28 mouse cellular contexts compared by ENCODE assay signal in genomic region chr17:43174860-43175259, GRCm38 (mm10).
DNase-seq lines count a peak whose midpoint lies in the region; ATAC-seq lines count a peak whose summit lies in the region.
"Had no signal": no experiment of that assay in that cellular context is flagged by ENCODE, and none has a peak within 500 bp of the region (broad histone marks: within the 10 kb centered on the region; RNA-seq: fewer than 3 reads in every experiment).

No protein-coding gene starts in this region.

- no peak overlapping the region for H3K9ac ChIP-seq in intestine, embryonic 16.5 days (ENCODE audit: low read depth, low read length)
- H3K9ac ChIP-seq in stomach, embryonic 16.5 days (ENCODE audit: low read length): no peak overlapping the region
- H3K9ac ChIP-seq: embryonic facial prominence, embryonic 13.5 days; embryonic facial prominence, embryonic 15.5 days; forebrain, embryonic 12.5 days had no signal

- H3K4me1 ChIP-seq in intestine, embryonic 16.5 days (ENCODE audit: control insufficient read depth, insufficient read depth, low read length): peaks cover 5% of the 10 kb centered on the region; the same call in 1 of the 2 replicates
- no peaks in the 10 kb centered on the region for H3K4me1 ChIP-seq in stomach, embryonic 16.5 days (ENCODE audit: control insufficient read depth, insufficient read depth, low read length)
- H3K4me1 ChIP-seq: embryonic facial prominence, embryonic 15.5 days; forebrain, embryonic 12.5 days had no signal

- no peak overlapping the region for H3K4me2 ChIP-seq in intestine, embryonic 16.5 days (ENCODE audit: low read depth, low read length)
- no peak overlapping the region for H3K4me2 ChIP-seq in stomach, embryonic 16.5 days (ENCODE audit: low read depth, low read length)
- H3K4me2 ChIP-seq: embryonic facial prominence, embryonic 13.5 days; embryonic facial prominence, embryonic 15.5 days; forebrain, embryonic 12.5 days had no signal

- ATAC-seq in intestine, embryonic 16.5 days: peak; percentile 55; the same call in 1 of the 2 replicates
- ATAC-seq in stomach, embryonic 16.5 days (ENCODE audit: insufficient read depth, low FRiP score): 0 out of 2 replicates have a peak, but pooled peaks have one; percentile 39
- no peak for ATAC-seq in monocyte, adult 5-6 weeks (replicated peaks; ENCODE audit: insufficient number of reproducible peaks, low FRiP score, low TSS enrichment, poor library complexity, severe bottlenecking)
- ATAC-seq: activated CD4-positive, CD25-positive, alpha-beta regulatory T cell, adult 4 months; CD4-positive, CD25-positive, alpha-beta regulatory T cell, adult 4 months; forebrain, embryonic 14.5 days; forebrain, embryonic 16.5 days; Patski had no signal

- DNase-seq in heart, adult 11 months: peak; percentile 35
- no peak for DNase-seq in heart, postnatal 36 days
- no peak for DNase-seq in embryo, embryonic 10.5 days (ENCODE audit: low spot score)
- DNase-seq: adrenal gland, adult 8-10 months; adrenal gland, postnatal 14 days; adrenal gland, postnatal 36 days; B cell, adult 2 months; cerebellum, adult 11-12 months; cerebellum, adult 2 months; cerebellum, adult 9-10 months; cerebellum, postnatal 10 days; cerebellum, postnatal 25 days; embryo, embryonic 11 days had no signal

- H3K4me3 ChIP-seq in intestine, embryonic 16.5 days (ENCODE audit: low read length): no peak overlapping the region
- no peak overlapping the region for H3K4me3 ChIP-seq in stomach, embryonic 16.5 days (replicated peaks; ENCODE audit: low read length)
- H3K4me3 ChIP-seq: embryonic facial prominence, embryonic 13.5 days; embryonic facial prominence, embryonic 15.5 days; erythroblast, embryonic 14.5 days; forebrain, embryonic 10.5 days; forebrain, embryonic 12.5 days had no signal

- H3K27ac ChIP-seq in intestine, embryonic 16.5 days (ENCODE audit: low read length): no peak overlapping the region
- H3K27ac ChIP-seq in stomach, embryonic 16.5 days (ENCODE audit: low read length): no peak overlapping the region
- H3K27ac ChIP-seq: embryonic facial prominence, embryonic 13.5 days; embryonic facial prominence, embryonic 15.5 days; forebrain, embryonic 10.5 days; forebrain, embryonic 12.5 days had no signal

- intact Hi-C loops in heart, postnatal 36 days (cut with DNase I): no loop called here

- H3K36me3 ChIP-seq in intestine, embryonic 16.5 days (ENCODE audit: control insufficient read depth, insufficient read depth, low read length): no peaks in the 10 kb centered on the region
- no peaks in the 10 kb centered on the region for H3K36me3 ChIP-seq in stomach, embryonic 16.5 days (ENCODE audit: control insufficient read depth, insufficient read depth, low read length)
- H3K36me3 ChIP-seq: embryonic facial prominence, embryonic 13.5 days; embryonic facial prominence, embryonic 15.5 days; forebrain, embryonic 10.5 days; forebrain, embryonic 12.5 days; G1E had no signal

- no peaks in the 10 kb centered on the region for H3K9me3 ChIP-seq in intestine, embryonic 16.5 days (ENCODE audit: control insufficient read depth, low read length)
- no peaks in the 10 kb centered on the region for H3K9me3 ChIP-seq in stomach, embryonic 16.5 days (replicated peaks; ENCODE audit: control insufficient read depth, low read length)
- H3K9me3 ChIP-seq: embryonic facial prominence, embryonic 13.5 days; embryonic facial prominence, embryonic 15.5 days; forebrain, embryonic 10.5 days; forebrain, embryonic 12.5 days had no signal

- no peaks in the 10 kb centered on the region for H3K27me3 ChIP-seq in intestine, embryonic 16.5 days (replicated peaks; ENCODE audit: control insufficient read depth, insufficient read depth, low read length)
- no peaks in the 10 kb centered on the region for H3K27me3 ChIP-seq in stomach, embryonic 16.5 days (ENCODE audit: control insufficient read depth, insufficient read depth, low read length)
- H3K27me3 ChIP-seq: CH12.LX; embryonic facial prominence, embryonic 13.5 days; embryonic facial prominence, embryonic 15.5 days; forebrain, embryonic 12.5 days; Patski had no signal

- WGBS in intestine, embryonic 16.5 days: 55% methylated on average over 1 of the region's 1 CpGs
- WGBS in stomach, embryonic 16.5 days: 47% methylated on average over 1 of the region's 1 CpGs
